Mouse (Mus musculus) lung, embryonic 16.5 days (tissue): Measurements from ENCODE around the gene Gapdhs. TPM values are rescaled to one million over a fixed set of nuclear protein-coding genes. Genes with fewer than 3 reads are reported as not detected.

Experiments
- ATAC-seq: fragments of 200-750 bp; cut with Nextera tagmentation; 2 replicates; pipeline ENCODE4 v1.8.0; 2017; ENCODE audit warnings: low read depth, mild to moderate bottlenecking, moderate library complexity
- H3K27ac ChIP-seq: fragments of 300-500 bp; sonication (generic); 2 replicates; pipeline ENCODE4 v1.5.1; 2014; ENCODE audit warnings: mild to moderate bottlenecking, control low read depth, low read length
- H3K27me3 ChIP-seq: fragments of 300-500 bp; sonication (generic); 2 replicates; pipeline ENCODE4 v1.6.1; 2014; ENCODE audit warnings: low read depth, low read length, mixed read lengths; ENCODE audit not compliant: control insufficient read depth, insufficient read depth
- H3K36me3 ChIP-seq: fragments of 300-500 bp; sonication (generic); 2 replicates; pipeline ENCODE4 v1.6.1; 2014; ENCODE audit warnings: low read length; ENCODE audit not compliant: control insufficient read depth, insufficient read depth
- H3K4me1 ChIP-seq: fragments of 300-500 bp; sonication (generic); replicated peaks from 2 replicates; pipeline ENCODE4 v1.6.1; 2014; ENCODE audit warnings: low read length, mixed read lengths; ENCODE audit not compliant: control insufficient read depth, insufficient read depth
- H3K4me2 ChIP-seq: fragments of 300-500 bp; sonication (generic); 2 replicates; pipeline ENCODE4 v1.6.1; 2014; ENCODE audit warnings: low read depth, low read length, control low read depth
- H3K4me3 ChIP-seq: fragments of 300-500 bp; sonication (generic); 2 replicates; pipeline ENCODE4 v1.5.1; 2014; ENCODE audit warnings: mild to moderate bottlenecking, low read length, control low read depth
- H3K9ac ChIP-seq: fragments of 300-500 bp; sonication (generic); 2 replicates; pipeline ENCODE4 v1.6.1; 2014; ENCODE audit warnings: low read length, control low read depth
- H3K9me3 ChIP-seq: fragments of 300-500 bp; sonication (generic); 2 replicates; pipeline ENCODE4 v1.6.1; 2016; ENCODE audit warnings: low read length; ENCODE audit not compliant: control insufficient read depth
- WGBS: fragments of 180-500 bp; shearing (Covaris S2); extraction: QIAGEN DNeasy Blood & Tissue Kit; methylation state at CpG from one replicate; pipeline ENCODE4 v1.1.7; 2014; 5-methylcytosine and 5-hydroxymethylcytosine counted together
- polyA plus RNA-seq: library from polyadenylated mRNA; unstranded; fragments of >200 nt; fragmentation: Nextera tagmentation; extraction: Ambion mirVana; gene quantifications from 2 replicates; pipeline ENCODE4 v1.2.1, GENCODE M21; 2015

Gapdhs gene
- polyA plus RNA-seq, 1 experiment from 2014 or later: 0.58 TPM

DNA sequence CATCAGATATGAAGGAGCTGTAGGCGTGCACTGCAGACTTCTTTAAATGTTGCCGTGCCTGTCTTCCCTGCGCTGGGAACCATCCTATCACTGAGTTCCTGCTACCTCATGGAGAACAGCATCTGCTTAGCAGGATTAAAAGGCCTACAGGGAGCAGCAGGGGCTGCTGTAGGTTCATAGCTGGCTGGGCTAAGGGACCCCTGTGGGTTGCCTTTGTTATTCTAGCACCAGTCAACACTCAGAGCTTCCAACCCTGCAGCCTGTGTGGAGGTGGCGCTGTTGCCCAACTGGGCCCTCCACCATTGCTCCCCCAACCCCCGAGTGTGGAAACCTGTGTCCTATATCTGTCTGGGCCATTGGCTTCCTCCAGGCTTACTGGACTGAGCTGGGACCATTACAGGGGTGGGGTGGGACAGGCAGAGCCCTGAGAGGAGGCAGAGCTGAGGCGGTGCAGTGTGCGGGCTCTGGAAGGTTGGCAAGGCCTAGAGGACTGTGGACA is 33.6 kb upstream of the Gapdhs start:
- no peaks in the 10 kb centered on the region for H3K4me1 ChIP-seq
- no peak overlapping the region for H3K4me2 ChIP-seq
- H3K4me3 ChIP-seq: no peak overlapping the region
- no peaks in the 10 kb centered on the region for H3K36me3 ChIP-seq
- H3K9ac ChIP-seq: no peak overlapping the region
- ATAC-seq: no peak
- WGBS: 54% methylated on average over 7 of the region's 7 CpGs
- no peaks in the 10 kb centered on the region for H3K9me3 ChIP-seq
- H3K27me3 ChIP-seq: no peaks in the 10 kb centered on the region
- H3K27ac ChIP-seq: no peak overlapping the region

DNA sequence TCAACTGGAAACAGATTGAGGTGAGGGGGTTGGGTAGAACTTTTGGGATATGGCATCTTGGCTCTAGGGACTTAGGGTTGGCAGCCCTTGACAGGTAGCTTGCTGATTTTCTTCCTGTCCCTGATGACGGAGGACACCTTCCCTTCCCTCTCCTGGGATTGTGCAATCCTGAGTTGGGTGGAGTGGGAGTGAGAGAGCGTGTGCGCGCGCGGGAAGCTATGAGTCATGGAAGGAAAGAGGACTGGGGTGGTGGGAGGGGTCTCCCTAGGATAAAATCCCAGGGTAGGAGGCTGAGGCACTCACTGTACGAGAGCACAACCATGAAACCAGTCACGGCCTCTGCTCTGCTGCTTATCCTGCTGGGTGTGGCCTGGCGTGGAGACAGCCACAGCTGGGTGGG is 32.6 kb upstream of the Gapdhs start:
- no peak overlapping the region for H3K27ac ChIP-seq
- H3K36me3 ChIP-seq: no peaks in the 10 kb centered on the region
- H3K9me3 ChIP-seq: peaks cover 2% of the 10 kb centered on the region
- peak; percentile 31; the same call in 1 of the 2 replicates for ATAC-seq
- WGBS: 57% methylated on average over 9 of the region's 9 CpGs
- H3K4me3 ChIP-seq: no peak overlapping the region
- H3K4me2 ChIP-seq: no peak overlapping the region
- no peaks in the 10 kb centered on the region for H3K4me1 ChIP-seq
- H3K9ac ChIP-seq: no peak overlapping the region
- no peaks in the 10 kb centered on the region for H3K27me3 ChIP-seq

DNA sequence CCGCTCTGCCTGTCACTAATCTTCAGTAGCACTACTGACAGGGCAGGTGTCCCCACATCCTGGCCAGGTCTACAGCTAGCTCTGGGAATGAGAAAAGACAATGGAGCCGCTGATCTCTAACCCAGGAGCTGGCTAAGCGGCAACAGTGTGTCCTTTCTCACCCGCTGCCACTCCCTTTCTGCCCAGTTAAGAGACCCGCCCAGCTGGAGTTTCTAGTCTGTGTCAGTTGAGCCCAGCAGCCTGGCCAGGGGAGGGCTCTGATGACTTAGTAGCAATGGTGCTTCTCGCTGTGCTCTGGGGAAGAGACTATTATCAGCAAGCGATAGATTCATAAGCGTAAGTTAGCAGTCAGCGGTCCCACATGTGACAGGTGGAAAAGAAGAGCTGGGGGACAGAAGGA is 25.8 kb upstream of the Gapdhs start:
- no peak overlapping the region for H3K4me2 ChIP-seq
- ATAC-seq: no peak

DNA sequence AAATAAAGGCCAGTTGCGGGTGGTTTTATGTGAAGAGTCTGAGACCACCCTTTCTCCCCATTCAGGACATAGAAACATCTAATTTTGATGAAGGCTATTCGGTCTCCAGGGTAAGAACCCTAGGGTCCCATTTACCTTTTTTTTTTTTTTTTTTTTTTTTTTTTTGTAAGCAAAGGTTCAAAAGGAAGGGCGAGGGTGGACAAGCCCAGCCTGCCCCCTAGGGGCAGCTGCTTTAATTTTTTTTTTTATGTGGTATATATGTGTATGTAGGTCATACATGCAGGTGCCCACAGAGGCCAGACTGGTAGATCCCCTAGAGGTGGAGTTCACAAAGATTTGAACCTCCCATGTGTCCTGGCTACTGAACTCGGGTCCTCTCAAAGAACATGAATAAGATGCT is 22.9 kb upstream of the Gapdhs start:
- Histone ChIP-seq H3K9me3 (peaks cover 2% of the 10 kb centered on the region; the same call in 1 of the 2 replicates), H3K9ac (no peak overlapping the region), H3K4me3 (no peak overlapping the region), H3K4me2 (no peak overlapping the region), H3K4me1 (no peaks in the 10 kb centered on the region), H3K27me3 (no peaks in the 10 kb centered on the region), H3K27ac (no peak overlapping the region), H3K36me3 (no peaks in the 10 kb centered on the region)
- WGBS: 88% methylated on average over 4 of the region's 4 CpGs
- no peak for ATAC-seq

More for the DNA sequence above, 25.8 kb upstream of the Gapdhs start:
- H3K9ac ChIP-seq: no peak overlapping the region
- no peaks in the 10 kb centered on the region for H3K27me3 ChIP-seq
- H3K4me3 ChIP-seq: no peak overlapping the region
- H3K36me3 ChIP-seq: no peaks in the 10 kb centered on the region
- WGBS: 33% methylated on average over 9 of the region's 9 CpGs
- H3K27ac ChIP-seq: no peak overlapping the region
- H3K4me1 ChIP-seq: no peaks in the 10 kb centered on the region
- peaks cover 2% of the 10 kb centered on the region for H3K9me3 ChIP-seq

DNA sequence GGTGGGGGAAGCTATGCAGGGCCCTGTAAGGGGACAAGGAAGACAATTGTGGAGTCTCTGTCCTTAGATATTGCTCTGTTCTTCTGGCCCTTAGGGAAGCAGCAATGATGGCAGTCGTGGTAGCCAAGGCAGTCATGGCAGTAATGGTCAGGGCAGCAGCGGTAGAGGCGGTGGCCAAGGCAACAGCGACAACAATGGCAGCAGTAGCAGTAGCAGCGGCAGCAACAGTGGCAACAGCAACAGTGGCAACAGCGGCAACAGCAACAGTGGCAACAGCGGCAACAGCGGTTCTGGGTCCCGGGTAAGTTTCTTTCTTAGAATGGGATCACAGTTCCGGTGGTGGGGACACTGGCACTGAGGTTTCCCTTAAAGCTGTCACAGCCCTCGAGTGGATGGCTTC is 21.7 kb upstream of the Gapdhs start:
- no peak for ATAC-seq
- H3K27me3 ChIP-seq: no peaks in the 10 kb centered on the region
- H3K4me1 ChIP-seq: peaks cover 2% of the 10 kb centered on the region; the same call in 1 of the 2 replicates
- no peak overlapping the region for H3K27ac ChIP-seq
- H3K36me3 ChIP-seq: no peaks in the 10 kb centered on the region
- no peak overlapping the region for H3K9ac ChIP-seq
- no peak overlapping the region for H3K4me3 ChIP-seq
- WGBS: 42% methylated on average over 11 of the region's 11 CpGs
- no peaks in the 10 kb centered on the region for H3K9me3 ChIP-seq
- H3K4me2 ChIP-seq: no peak overlapping the region

DNA sequence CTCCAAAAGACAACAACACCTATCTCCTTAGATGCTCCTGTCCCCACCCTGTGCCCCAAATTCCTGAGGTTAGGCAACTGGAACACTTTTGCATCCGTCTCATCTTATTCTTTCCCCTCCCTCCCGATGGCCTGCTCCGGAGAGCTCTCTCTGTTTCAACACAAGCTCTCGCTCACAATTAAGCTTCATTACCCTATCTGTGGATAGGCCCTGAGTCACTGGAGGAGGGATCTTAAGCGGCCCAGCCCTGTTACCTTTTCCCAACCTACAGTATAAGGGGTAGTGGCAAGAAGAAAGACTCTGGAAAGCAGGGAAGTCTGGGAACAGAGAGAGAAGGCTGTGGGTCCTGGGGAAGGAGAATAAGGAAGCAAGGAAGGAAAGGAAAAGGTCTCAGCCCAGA is 20.0 kb upstream of the Gapdhs start, which contains the start of gene Dmkn:
Gene Dmkn, plus strand, starts transcription at position 301 of the 400 bp plus-strand sequence.
- H3K27ac ChIP-seq: no peak within 1 kb of the TSS

DNA sequence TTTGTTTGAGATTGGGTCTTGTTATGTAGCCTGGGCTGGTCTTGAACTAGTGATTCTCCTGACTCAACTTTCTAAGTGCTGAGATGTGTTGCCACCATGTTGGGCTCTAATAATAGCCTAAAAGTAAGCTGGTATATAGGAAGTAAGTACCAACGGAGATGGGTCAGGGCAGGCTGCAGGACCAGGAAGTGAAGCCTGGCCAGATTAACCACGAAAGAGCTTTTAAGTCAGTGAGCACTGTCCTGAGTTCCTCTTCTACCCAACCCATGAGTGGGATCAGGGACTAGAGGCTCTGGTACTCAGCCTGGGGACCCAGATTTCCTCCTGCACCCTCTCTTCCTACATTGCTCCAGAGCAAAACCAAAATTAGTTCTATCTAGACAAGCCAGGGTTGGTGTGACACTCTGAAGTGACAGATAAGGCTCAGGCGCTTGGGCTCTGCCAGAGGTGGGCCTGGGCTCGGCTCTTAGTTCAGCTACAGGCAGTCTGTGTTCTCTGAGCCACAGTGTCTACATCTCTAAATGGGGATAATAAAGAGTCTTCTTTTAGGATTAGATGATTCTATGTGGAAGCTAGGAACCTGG is 18.4 kb upstream of the Gapdhs start:
- 55% methylated on average over 4 of the region's 4 CpGs for WGBS
- H3K9me3 ChIP-seq: no peaks in the 10 kb centered on the region
- no peak overlapping the region for H3K4me3 ChIP-seq
- no peak overlapping the region for H3K9ac ChIP-seq
- no peaks in the 10 kb centered on the region for H3K27me3 ChIP-seq
- H3K4me2 ChIP-seq: no peak overlapping the region
- peaks cover 2% of the 10 kb centered on the region; the same call in 1 of the 2 replicates for H3K4me1 ChIP-seq
- no peaks in the 10 kb centered on the region for H3K36me3 ChIP-seq
- no peak for ATAC-seq
- no peak overlapping the region for H3K27ac ChIP-seq

More for the DNA sequence above, 20.0 kb upstream of the Gapdhs start, which contains the start of gene Dmkn:
- Histone ChIP-seq H3K9me3 (no peaks in the 10 kb centered on the region), H3K36me3 (no peaks in the 10 kb centered on the region), H3K4me1 (peaks cover 2% of the 10 kb centered on the region; the same call in 1 of the 2 replicates), H3K9ac (no peak within 1 kb of the TSS), H3K27me3 (no peaks in the 10 kb centered on the region), H3K4me2 (no peak within 1 kb of the TSS), H3K4me3 (no peak within 1 kb of the TSS)
- ATAC-seq: no peak
- WGBS: 50% methylated on average over 5 of the region's 5 CpGs

DNA sequence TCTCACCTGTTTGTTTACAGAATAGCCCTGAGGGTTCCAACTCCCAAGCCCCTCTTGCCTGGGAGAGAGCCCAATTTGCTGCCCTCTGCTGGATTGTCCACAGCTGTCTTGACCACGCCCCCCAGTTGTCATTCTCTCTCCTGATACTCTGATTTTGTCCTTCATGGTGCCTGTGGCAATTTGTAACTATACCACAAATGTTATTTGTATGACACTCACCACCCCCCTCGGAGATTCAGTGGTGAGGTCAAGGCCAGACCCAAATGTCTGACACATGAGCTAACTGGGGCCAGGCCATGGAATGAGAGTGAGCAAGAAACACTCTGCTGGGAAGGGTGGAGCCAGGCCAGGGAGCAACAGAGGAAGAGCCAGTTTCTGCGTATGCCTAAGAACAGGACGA is 15.4 kb upstream of the Gapdhs start:
- H3K4me2 ChIP-seq: no peak overlapping the region
- no peaks in the 10 kb centered on the region for H3K27me3 ChIP-seq
- H3K36me3 ChIP-seq: peaks cover 4% of the 10 kb centered on the region
- no peak overlapping the region for H3K27ac ChIP-seq
- no peak overlapping the region for H3K9ac ChIP-seq
- H3K4me3 ChIP-seq: no peak overlapping the region
- 20% methylated on average over 4 of the region's 4 CpGs for WGBS
- H3K9me3 ChIP-seq: peaks cover 5% of the 10 kb centered on the region
- peak; percentile 49; the same call in 1 of the 2 replicates for ATAC-seq
- peaks cover 2% of the 10 kb centered on the region; the same call in 1 of the 2 replicates for H3K4me1 ChIP-seq

DNA sequence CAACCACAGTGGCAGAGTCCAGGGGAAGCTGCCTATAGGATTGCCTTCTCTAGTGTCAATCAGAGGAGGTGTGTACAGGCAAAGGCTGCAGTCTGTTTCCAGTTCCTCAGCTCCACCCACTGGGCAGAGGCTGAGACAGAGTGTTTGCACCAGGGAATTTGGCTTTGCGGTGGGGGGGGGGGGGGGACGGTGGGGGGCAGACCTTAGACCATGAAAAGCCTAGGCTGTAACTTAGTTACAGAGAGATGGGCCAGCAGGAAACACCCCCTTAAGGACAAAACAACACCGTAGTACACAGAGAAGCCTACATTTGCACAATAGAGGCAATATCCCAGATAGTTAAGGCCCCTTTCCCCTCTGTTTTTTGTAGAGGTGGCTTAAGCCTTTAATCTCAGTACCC is 13.5 kb upstream of the Gapdhs start:
- 84% methylated on average over 2 of the region's 3 CpGs for WGBS
- H3K9ac ChIP-seq: no peak overlapping the region
- no peak overlapping the region for H3K4me3 ChIP-seq
- H3K27ac ChIP-seq: no peak overlapping the region
- H3K4me1 ChIP-seq: peaks cover 2% of the 10 kb centered on the region; the same call in 1 of the 2 replicates
- no peaks in the 10 kb centered on the region for H3K27me3 ChIP-seq
- peaks cover 5% of the 10 kb centered on the region for H3K9me3 ChIP-seq
- H3K36me3 ChIP-seq: peaks cover 4% of the 10 kb centered on the region
- no peak overlapping the region for H3K4me2 ChIP-seq
- no peak for ATAC-seq
